Mouse (Mus musculus) intestine, postnatal 0 days (tissue): ENCODE measurements around the gene Dis3l2. TPM values are rescaled to one million over a fixed set of nuclear protein-coding genes. Genes with fewer than 3 reads are reported as not detected.

Experiments used
- ATAC-seq: fragments of 200-750 bp; cut with Nextera tagmentation; 2 replicates; pipeline ENCODE4 v1.8.0; 2017; ENCODE audit warnings: mild to moderate bottlenecking, moderate TSS enrichment, moderate library complexity
- H3K27ac ChIP-seq: fragments of 300-500 bp; sonication (generic); 2 replicates; pipeline ENCODE4 v1.5.1; 2014; ENCODE audit warnings: mild to moderate bottlenecking, low read depth, low read length, moderate library complexity
- H3K27me3 ChIP-seq: fragments of 300-500 bp; sonication (generic); replicated peaks from 2 replicates; pipeline ENCODE4 v1.6.1; 2014; ENCODE audit warnings: low read length, mixed read lengths; ENCODE audit not compliant: control insufficient read depth, insufficient read depth
- H3K36me3 ChIP-seq: fragments of 300-500 bp; sonication (generic); 2 replicates; pipeline ENCODE4 v1.6.1; 2014; ENCODE audit warnings: mild to moderate bottlenecking, moderate library complexity; ENCODE audit not compliant: control insufficient read depth, insufficient read depth
- H3K4me1 ChIP-seq: fragments of 300-500 bp; sonication (generic); replicated peaks from 2 replicates; pipeline ENCODE4 v1.6.1; 2014; ENCODE audit warnings: antibody characterized with exemption, low read length, mixed read lengths; ENCODE audit not compliant: control insufficient read depth, insufficient read depth
- H3K4me2 ChIP-seq: fragments of 300-500 bp; sonication (generic); replicated peaks from 2 replicates; pipeline ENCODE4 v1.6.1; 2014; ENCODE audit warnings: low read depth, mild to moderate bottlenecking, moderate library complexity
- H3K4me3 ChIP-seq: fragments of 300-500 bp; sonication (generic); 2 replicates; pipeline ENCODE4 v1.5.1; 2014; ENCODE audit warnings: low read depth, low read length
- H3K9ac ChIP-seq: fragments of 300-500 bp; sonication (generic); 2 replicates; pipeline ENCODE4 v1.6.1; 2014; ENCODE audit warnings: mild to moderate bottlenecking, low read depth, low read length
- H3K9me3 ChIP-seq: fragments of 300-500 bp; sonication (generic); 2 replicates; pipeline ENCODE4 v1.6.1; 2016; ENCODE audit warnings: mixed run types; ENCODE audit not compliant: control insufficient read depth
- CTCF ChIP-seq: sonication (generic); IDR thresholded peaks from 2 replicates; pipeline ENCODE4 v1.5.1; 2016; ENCODE audit warnings: low read depth, mild to moderate bottlenecking, control low read depth, antibody characterized with exemption, moderate library complexity
- WGBS: fragments of 180-500 bp; shearing (Covaris S2); extraction: QIAGEN DNeasy Blood & Tissue Kit; methylation state at CpG from one replicate; pipeline ENCODE4 v1.1.7; 2014; 5-methylcytosine and 5-hydroxymethylcytosine counted together
- polyA plus RNA-seq: library from polyadenylated mRNA; unstranded; fragments of >200 nt; fragmentation: Nextera tagmentation; extraction: Ambion mirVana; gene quantifications from 2 replicates; pipeline ENCODE4 v1.2.1, GENCODE M21; 2015

Dis3l2 gene
- polyA plus RNA-seq, 1 experiment from 2014 or later = 11.7 TPM

GRCm38 (mm10) chr1:86913896-86914295, 210.3 kb downstream of the Dis3l2 start:
- Histone ChIP-seq H3K9me3 (no peaks in the 10 kb centered on the region), H3K27ac (no peak overlapping the region), H3K4me1 (no peaks in the 10 kb centered on the region), H3K4me3 (no peak overlapping the region), H3K4me2 (no peak overlapping the region), H3K36me3 (no peaks in the 10 kb centered on the region), H3K9ac (no peak overlapping the region), H3K27me3 (no peaks in the 10 kb centered on the region)
- no peak for TF ChIP-seq CTCF
- 91% methylated on average over 3 of the region's 3 CpGs for WGBS
- ATAC-seq = no peak

GRCm38 (mm10) chr1:86914697-86915096, 211.1 kb downstream of the Dis3l2 start:
- H3K4me1 ChIP-seq = no peaks in the 10 kb centered on the region
- ATAC-seq = no peak
- H3K4me3 ChIP-seq = no peak overlapping the region
- 95% methylated on average over 2 of the region's 2 CpGs for WGBS
- H3K9ac ChIP-seq = no peak overlapping the region
- H3K4me2 ChIP-seq = no peak overlapping the region
- no peaks in the 10 kb centered on the region for H3K27me3 ChIP-seq
- no peaks in the 10 kb centered on the region for H3K9me3 ChIP-seq
- TF ChIP-seq CTCF = peak; percentile 52
- no peak overlapping the region for H3K27ac ChIP-seq
- no peaks in the 10 kb centered on the region for H3K36me3 ChIP-seq

GRCm38 (mm10) chr1:86916355-86916984, 212.9 kb downstream of the Dis3l2 start:
- no peak for ATAC-seq
- WGBS = 77% methylated on average over 8 of the region's 8 CpGs

GRCm38 (mm10) chr1:86925776-86926175, 222.2 kb downstream of the Dis3l2 start:
- Histone ChIP-seq H3K36me3 (no peaks in the 10 kb centered on the region; the same call in 1 of the 2 replicates), H3K4me2 (no peak overlapping the region), H3K4me1 (no peaks in the 10 kb centered on the region), H3K4me3 (no peak overlapping the region), H3K9ac (no peak overlapping the region), H3K27ac (no peak overlapping the region), H3K27me3 (no peaks in the 10 kb centered on the region), H3K9me3 (no peaks in the 10 kb centered on the region)
- 70% methylated on average over 5 of the region's 5 CpGs for WGBS
- no peak for ATAC-seq
- no peak for TF ChIP-seq CTCF

More at GRCm38 (mm10) chr1:86916355-86916984, 212.9 kb downstream of the Dis3l2 start:
- no peaks in the 10 kb centered on the region for H3K27me3 ChIP-seq
- H3K36me3 ChIP-seq = no peaks in the 10 kb centered on the region
- TF ChIP-seq CTCF = no peak
- H3K9me3 ChIP-seq = no peaks in the 10 kb centered on the region
- H3K4me1 ChIP-seq = no peaks in the 10 kb centered on the region
- H3K9ac ChIP-seq = no peak overlapping the region
- no peak overlapping the region for H3K4me3 ChIP-seq
- no peak overlapping the region for H3K27ac ChIP-seq
- H3K4me2 ChIP-seq = no peak overlapping the region

- TF ChIP-seq CTCF = no peak
- no peak for ATAC-seq
- H3K27ac ChIP-seq = no peak overlapping the region
- H3K4me2 ChIP-seq = no peak overlapping the region
- H3K4me3 ChIP-seq = no peak overlapping the region
- H3K9ac ChIP-seq = no peak overlapping the region
- no peaks in the 10 kb centered on the region for H3K4me1 ChIP-seq
- H3K9me3 ChIP-seq = no peaks in the 10 kb centered on the region
- no peaks in the 10 kb centered on the region; the same call in 1 of the 2 replicates for H3K36me3 ChIP-seq
- H3K27me3 ChIP-seq = no peaks in the 10 kb centered on the region
- 77% methylated on average over 4 of the region's 4 CpGs for WGBS
These were observed 228.2 kb downstream of the Dis3l2 start for GRCm38 (mm10) chr1:86931606-86932379.

- no peak overlapping the region for H3K27ac ChIP-seq
- ATAC-seq = no peak
These were observed 229.2 kb downstream of the Dis3l2 start for GRCm38 (mm10) chr1:86932810-86933209.

More at GRCm38 (mm10) chr1:86932810-86933209, 229.2 kb downstream of the Dis3l2 start:
- no peaks in the 10 kb centered on the region for H3K4me1 ChIP-seq
- no peaks in the 10 kb centered on the region for H3K27me3 ChIP-seq
- no peak for TF ChIP-seq CTCF
- no peak overlapping the region for H3K4me2 ChIP-seq
- 93% methylated on average over 4 of the region's 4 CpGs for WGBS
- H3K9ac ChIP-seq = no peak overlapping the region
- H3K9me3 ChIP-seq = no peaks in the 10 kb centered on the region
- no peak overlapping the region for H3K4me3 ChIP-seq
- no peaks in the 10 kb centered on the region; the same call in 1 of the 2 replicates for H3K36me3 ChIP-seq
